Mouse (Mus musculus) megakaryocyte, adult 5-6 weeks (primary cell): ENCODE measurements around the gene Map3k5. TPM values are rescaled to one million over a fixed set of nuclear protein-coding genes. Genes with fewer than 3 reads are reported as not detected.
A peak's percentile ranks its signal among the peaks of the same experiment; 100 is the strongest.
"Not testable (repeated sequence)": the region's sequence is repeated elsewhere in the genome, so short reads cannot be mapped to it uniquely, and the experiment has no call there.

Experiments used
- ATAC-seq: 2 replicates; pipeline ENCODE4 v1.8.0; 2016; ENCODE audit warnings: mild to moderate bottlenecking, inconsistent platforms; ENCODE audit not compliant: poor library complexity, severe bottlenecking
- total RNA-seq, 2 experiments: library from RNA; stranded (forward) in 1 of 2; stranded (reverse) in 1 of 2; fragments of 153-499, 151-499 nt in 1 of 2; fragments of 221-1000, 200-1000 nt in 1 of 2; gene quantifications; 2 replicates each; pipeline versions ENCODE4 v1.2.3 to v1.2.4; 2015 to 2017

Gene Map3k5
- total RNA-seq (2015) (25.4 and 37.0 TPM in 2 replicates), total RNA-seq (2017) (36.7 and 42.4 TPM in 2 replicates)

- no peak for ATAC-seq
Observed at GRCm38 (mm10) chr10:19934384-19935294, at the start of gene Map3k5. Gene Map3k5 (plus strand): TSS chr10:19934472.

DNA sequence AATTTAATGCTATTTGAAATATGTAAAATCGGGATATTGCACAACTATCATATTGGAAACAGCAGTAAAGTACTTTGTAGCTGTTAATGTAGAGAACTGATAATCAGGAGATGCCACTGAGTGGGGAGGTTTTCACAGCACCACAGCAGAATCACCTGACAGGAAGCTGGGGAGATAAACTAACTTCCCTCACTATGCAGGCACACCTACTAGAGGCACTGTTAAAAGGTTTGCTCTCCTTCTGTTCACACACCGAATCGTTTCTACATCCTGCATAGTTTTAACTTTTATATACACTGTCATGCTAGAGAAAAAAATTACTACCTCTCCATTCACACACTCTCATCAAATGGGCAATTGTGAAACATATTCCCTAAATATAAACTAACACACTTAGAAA lies 48.0 kb upstream of the Map3k5 start:
- 0 out of 2 replicates have a peak, but pooled peaks have one; percentile 54 for ATAC-seq

DNA sequence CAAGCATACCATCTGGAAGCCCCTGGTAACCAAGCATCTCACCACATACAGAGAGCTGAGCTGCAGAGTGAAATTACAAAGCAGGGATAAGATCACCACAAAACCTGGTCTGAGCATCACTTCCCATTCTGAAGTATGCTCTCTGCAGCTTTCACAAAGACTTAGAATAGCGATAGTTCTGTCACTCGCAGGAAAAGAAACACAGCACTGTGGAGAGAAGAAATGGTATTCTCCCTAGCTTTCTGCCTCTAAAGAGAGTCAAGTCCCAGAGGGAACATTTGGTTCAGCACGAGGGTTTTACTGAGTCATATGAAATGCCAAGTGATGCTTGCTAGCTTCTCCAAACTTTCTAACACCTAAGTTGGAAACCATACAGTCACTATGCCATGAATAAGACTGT lies 44.4 kb upstream of the Map3k5 start:
- ATAC-seq = no peak

- ATAC-seq = no peak
Observed at GRCm38 (mm10) chr10:19891686-19892085, 42.6 kb upstream of the Map3k5 start.

DNA sequence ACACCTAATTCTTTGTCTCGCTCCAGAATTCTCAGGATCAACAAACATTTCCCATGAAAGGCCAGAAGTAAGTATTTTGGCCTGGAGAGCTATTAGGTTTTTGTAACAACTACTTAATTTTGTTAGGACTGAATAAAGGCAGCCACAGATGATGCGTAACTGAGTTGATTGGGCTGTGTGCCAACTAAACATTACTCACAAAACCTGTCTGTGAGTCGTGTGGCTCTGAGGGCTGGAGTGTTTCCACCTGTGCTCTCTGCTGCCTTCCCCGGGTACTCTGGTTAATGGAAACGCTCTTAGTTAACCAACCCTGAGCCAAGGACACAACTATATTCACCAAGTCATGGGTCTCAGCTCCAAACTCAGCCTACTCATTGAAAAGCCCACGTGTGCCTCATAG lies 41.1 kb upstream of the Map3k5 start:
- ATAC-seq = no peak

DNA sequence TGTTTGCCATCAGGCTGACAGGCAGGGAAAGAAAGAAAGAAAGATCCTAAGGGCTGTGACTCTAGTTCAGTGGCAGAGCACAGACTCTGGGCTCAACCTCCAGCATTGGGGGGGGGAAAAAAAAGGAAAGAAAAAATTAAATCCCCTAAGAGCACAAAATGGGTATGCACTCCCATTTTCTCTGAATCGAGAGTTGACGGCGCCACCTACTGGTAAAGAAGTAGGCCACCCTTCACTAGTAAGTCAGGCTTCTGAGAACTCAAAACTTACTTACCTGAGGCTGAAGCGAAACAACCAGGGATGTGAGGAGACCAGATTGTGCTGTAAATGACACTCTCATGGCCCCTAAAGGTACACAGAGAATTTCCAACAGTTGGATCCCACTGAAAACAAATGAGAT lies 40.3 kb upstream of the Map3k5 start:
- peak; percentile 47; the same call in 1 of the 2 replicates for ATAC-seq

DNA sequence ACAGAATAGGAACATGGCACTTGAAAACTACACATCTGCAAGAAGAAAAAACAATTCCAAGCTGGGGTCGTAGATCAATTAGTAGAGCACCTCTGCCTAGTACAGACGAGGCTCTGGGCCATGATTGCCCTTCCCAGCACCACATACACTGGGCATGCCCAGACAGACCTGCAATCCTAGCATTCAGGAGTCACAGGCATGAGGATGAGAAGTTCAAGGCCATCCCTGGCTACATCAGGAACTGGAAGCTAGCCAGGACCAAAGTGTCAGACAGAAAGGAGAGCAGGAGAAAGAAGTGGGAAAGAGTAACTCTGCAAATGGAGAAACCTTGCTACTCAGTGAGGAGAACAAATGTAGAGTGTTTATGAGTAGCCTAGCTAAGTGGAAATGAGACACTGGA lies 34.1 kb upstream of the Map3k5 start:
- no peak for ATAC-seq

DNA sequence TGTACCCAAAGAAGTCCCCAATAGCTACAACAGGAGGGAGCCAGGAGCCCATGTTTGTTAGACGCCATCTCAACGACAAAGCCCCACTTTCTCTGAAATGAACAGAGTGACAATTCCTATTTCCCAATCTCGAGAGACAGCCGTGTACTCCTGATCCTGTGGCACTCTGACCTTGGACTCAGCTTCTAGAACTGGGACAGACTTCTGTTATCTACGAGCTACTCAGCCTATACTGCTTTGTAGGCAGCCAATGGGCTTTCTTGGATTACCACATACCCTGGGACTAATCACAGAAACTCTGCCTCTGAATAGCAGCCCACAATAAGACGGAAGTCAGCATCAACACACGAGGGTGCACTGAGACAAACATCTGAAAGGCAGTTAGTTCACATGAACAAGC lies 32.3 kb upstream of the Map3k5 start:
- ATAC-seq = no peak

DNA sequence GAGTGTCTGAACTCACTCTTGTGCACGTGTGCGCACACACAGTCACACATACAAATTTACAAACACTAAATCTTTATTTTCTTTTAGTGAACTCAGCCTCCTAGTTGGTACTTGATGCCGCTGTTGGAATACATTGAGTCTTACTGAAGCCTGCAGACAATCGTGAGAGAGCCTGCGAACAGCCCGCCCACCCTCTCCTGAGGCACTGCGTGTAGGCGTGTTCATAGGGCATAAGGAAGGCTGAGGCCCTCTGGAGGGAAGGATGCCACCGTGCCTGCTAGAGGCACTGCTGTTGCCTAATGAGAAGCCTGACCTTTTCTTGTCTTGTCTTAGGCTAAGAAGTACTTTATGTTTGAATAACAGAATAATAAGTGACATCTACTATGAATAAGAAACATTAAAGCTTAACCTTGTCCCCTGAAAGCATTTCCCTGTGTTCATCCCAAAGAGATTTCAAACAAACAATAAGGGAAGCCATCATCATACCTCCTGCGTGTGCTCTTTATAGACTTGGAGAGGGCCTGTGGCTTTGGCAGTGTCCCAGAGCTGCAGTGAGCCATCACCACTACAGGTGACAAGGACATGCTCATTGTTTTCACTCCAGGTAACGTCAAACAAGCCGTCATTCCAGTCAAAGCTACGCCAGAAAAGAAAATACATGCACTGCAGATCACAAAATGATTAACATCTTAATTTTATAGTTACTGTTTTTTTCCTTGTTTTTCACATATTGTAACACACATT lies 30.0 kb upstream of the Map3k5 start:
- no peak for ATAC-seq

DNA sequence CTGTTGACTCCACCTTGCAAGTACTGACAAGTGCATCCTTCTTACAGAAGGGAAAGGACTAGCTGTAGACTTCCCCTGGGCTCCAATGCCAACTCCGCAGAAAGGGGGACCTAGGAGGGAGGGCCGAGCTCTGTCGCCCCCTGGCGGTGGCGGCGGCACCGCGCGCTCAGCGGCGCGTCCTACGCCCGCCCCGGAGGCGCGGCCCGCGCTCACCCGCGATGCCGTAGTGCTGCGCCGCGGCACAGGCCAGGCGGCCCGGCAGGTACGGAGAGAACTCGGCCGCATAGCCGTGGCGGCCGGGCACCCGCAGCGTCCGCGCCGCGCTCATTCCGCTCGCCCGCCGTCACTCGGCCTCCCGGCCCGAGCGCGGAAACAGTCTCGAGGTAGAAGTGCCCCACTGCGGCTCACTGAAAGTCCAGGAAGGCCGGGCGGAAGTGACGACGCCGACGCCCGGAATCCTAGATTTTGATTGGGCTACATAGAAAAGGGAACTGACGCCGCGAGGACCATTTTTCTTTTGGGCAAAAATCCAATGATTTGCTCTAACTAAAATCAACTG lies 26.9 kb upstream of the Map3k5 start, which contains the start of gene Pex7:
TSS of gene Pex7 (minus strand) at position 444 of the 559 bp plus-strand sequence.
- ATAC-seq = peak; percentile 99

- no peak for ATAC-seq
Observed at GRCm38 (mm10) chr10:19908076-19908475, 26.2 kb upstream of the Map3k5 start.

- ATAC-seq = no peak
Observed at GRCm38 (mm10) chr10:19910516-19910915, 23.8 kb upstream of the Map3k5 start.

- no peak for ATAC-seq
Observed at GRCm38 (mm10) chr10:19911583-19911982, 22.7 kb upstream of the Map3k5 start.

- ATAC-seq = peak; percentile 86
Observed at GRCm38 (mm10) chr10:19913806-19914205, 20.5 kb upstream of the Map3k5 start.

GRCm38 (mm10) chr10:19915301-19915700 lies 19.0 kb upstream of the Map3k5 start:
- ATAC-seq = peak; percentile 90

GRCm38 (mm10) chr10:19922410-19922809 lies 11.9 kb upstream of the Map3k5 start:
- no peak for ATAC-seq

- no peak for ATAC-seq
Observed at GRCm38 (mm10) chr10:19924256-19924655, 10.0 kb upstream of the Map3k5 start.

- not testable (repeated sequence) for ATAC-seq
Observed at GRCm38 (mm10) chr10:19926391-19926897, 7.8 kb upstream of the Map3k5 start.

DNA sequence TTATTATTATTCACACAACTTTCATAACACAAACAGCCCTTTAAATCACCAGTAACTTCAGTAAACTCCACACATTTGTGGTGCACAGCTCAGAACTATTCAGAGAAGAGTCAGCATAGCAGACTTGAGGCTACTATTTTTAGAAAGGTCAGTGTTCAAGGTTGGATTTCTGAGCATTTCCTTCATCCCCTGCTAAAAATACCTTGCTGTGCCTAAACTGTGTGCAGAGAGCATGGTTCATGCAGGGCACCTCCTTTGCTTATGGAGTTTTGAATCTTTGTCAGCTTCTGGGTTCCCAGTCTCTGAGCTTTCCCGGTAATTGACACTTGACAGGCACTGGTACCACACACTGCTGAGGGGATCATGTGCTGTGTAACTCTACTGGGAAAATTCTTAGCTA lies 6.1 kb upstream of the Map3k5 start:
- ATAC-seq = no peak

GRCm38 (mm10) chr10:19932986-19933385 lies 1.3 kb upstream of the Map3k5 start:
- no peak for ATAC-seq
